Mouse (Mus musculus) kidney, embryonic 14.5 days (tissue): ENCODE results near the gene Gm47841. TPM values are rescaled to one million over a fixed set of nuclear protein-coding genes. Genes with fewer than 3 reads are reported as not detected.

Experiments
- ATAC-seq: fragments of 200-750 bp; cut with Nextera tagmentation; 2 replicates; pipeline ENCODE4 v1.8.0; 2017; ENCODE audit warnings: moderate number of reproducible peaks, mild to moderate bottlenecking, moderate TSS enrichment, moderate library complexity; ENCODE audit not compliant: low FRiP score, low TSS enrichment
- H3K27ac ChIP-seq: fragments of 300-500 bp; sonication (generic); 2 replicates; pipeline ENCODE4 v1.5.1; 2014; ENCODE audit warnings: low read depth, mild to moderate bottlenecking, low read length, moderate library complexity, mixed read lengths
- H3K27me3 ChIP-seq: fragments of 300-500 bp; sonication (generic); 2 replicates; pipeline ENCODE4 v1.6.1; 2014; ENCODE audit warnings: mild to moderate bottlenecking, low read length; ENCODE audit not compliant: control insufficient read depth, insufficient read depth
- H3K36me3 ChIP-seq: fragments of 300-500 bp; sonication (generic); 2 replicates; pipeline ENCODE4 v1.6.1; 2014; ENCODE audit warnings: low read length, mixed read lengths; ENCODE audit not compliant: control insufficient read depth, insufficient read depth
- H3K4me1 ChIP-seq: fragments of 300-500 bp; sonication (generic); 2 replicates; pipeline ENCODE4 v1.6.1; 2014; ENCODE audit warnings: low read length, mixed read lengths; ENCODE audit not compliant: control insufficient read depth, insufficient read depth
- H3K4me2 ChIP-seq: fragments of 300-500 bp; sonication (generic); replicated peaks from 2 replicates; pipeline ENCODE4 v1.6.1; 2014; ENCODE audit warnings: low read depth, mild to moderate bottlenecking, low read length
- H3K4me3 ChIP-seq: fragments of 300-500 bp; sonication (generic); 2 replicates; pipeline ENCODE4 v1.5.1; 2014; ENCODE audit warnings: mild to moderate bottlenecking, low read length
- H3K9ac ChIP-seq: fragments of 300-500 bp; sonication (generic); 2 replicates; pipeline ENCODE4 v1.6.1; 2014; ENCODE audit warnings: low read depth, mild to moderate bottlenecking, low read length, moderate library complexity
- H3K9me3 ChIP-seq: fragments of 300-500 bp; sonication (generic); 2 replicates; pipeline ENCODE4 v1.6.1; 2016; ENCODE audit warnings: low read length; ENCODE audit not compliant: control insufficient read depth
- WGBS: fragments of 180-500 bp; shearing (Covaris S2); extraction: QIAGEN DNeasy Blood & Tissue Kit; methylation state at CpG from one replicate; pipeline ENCODE4 v1.1.7; 2014; 5-methylcytosine and 5-hydroxymethylcytosine counted together
- polyA plus RNA-seq: library from polyadenylated mRNA; unstranded; fragments of >200 nt; fragmentation: Nextera tagmentation; extraction: Ambion mirVana; gene quantifications from 2 replicates; pipeline ENCODE4 v1.2.1, GENCODE M21; 2014

Gene Gm47841
- polyA plus RNA-seq, 1 experiment from 2014 or later, result not detected

DNA sequence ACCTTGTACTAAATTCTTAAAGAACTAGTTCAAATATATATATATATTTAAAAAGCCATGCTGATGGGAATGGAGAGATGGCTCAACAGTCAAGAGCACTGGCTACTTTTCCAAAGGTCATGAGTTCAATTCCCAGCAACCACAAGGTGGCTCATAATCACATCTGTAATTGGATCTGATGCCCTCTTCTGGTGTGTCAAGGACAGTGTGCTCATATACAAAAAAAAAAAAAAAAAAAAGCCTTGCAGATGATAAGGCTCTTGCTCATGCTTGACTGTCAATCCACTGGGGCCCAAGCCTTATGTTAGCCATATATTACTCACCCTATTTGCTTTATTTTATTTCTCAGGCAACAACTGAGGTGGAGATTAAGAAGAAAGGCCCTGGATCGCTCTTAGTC, 45.5 kb downstream of the Gm47841 start:
- no peak overlapping the region for H3K4me2 ChIP-seq
- H3K4me1 ChIP-seq, result no peaks in the 10 kb centered on the region
- H3K27me3 ChIP-seq, result no peaks in the 10 kb centered on the region
- H3K4me3 ChIP-seq, result no peak overlapping the region
- H3K9me3 ChIP-seq, result no peaks in the 10 kb centered on the region
- no peak overlapping the region for H3K9ac ChIP-seq
- no peak overlapping the region for H3K27ac ChIP-seq
- 96% methylated on average over 1 of the region's 1 CpGs for WGBS
- no peak for ATAC-seq
- H3K36me3 ChIP-seq, result no peaks in the 10 kb centered on the region

DNA sequence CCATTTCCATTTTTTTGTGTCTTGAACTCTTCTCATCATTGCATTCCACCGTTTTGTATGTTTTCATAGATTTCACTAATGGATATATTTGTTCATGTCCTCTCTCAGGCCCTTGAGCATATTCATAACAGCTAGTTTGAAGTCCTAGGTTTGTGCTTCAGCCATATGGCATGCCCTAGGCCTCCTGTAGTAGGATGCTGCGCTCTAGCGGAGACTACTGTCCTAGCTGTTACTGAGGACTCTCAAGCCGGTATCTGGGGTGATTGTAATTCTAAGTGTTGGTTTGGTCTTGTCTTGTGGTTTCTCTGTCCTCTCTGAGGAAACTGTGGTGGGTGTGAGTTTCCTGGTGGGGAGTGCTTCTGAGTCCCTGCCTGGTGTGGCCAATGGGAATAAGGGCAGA, 50.1 kb downstream of the Gm47841 start:
- Histone ChIP-seq H3K4me1 (no peaks in the 10 kb centered on the region), H3K9me3 (no peaks in the 10 kb centered on the region), H3K9ac (no peak overlapping the region), H3K27ac (no peak overlapping the region), H3K27me3 (no peaks in the 10 kb centered on the region), H3K36me3 (no peaks in the 10 kb centered on the region), H3K4me2 (no peak overlapping the region), H3K4me3 (no peak overlapping the region)
- no peak for ATAC-seq
- WGBS, result 38% methylated on average over 4 of the region's 4 CpGs

Other genes with a start within 250 kb of the Gm47841 start
- gene Scn8a, start 177.5 kb downstream of the Gm47841 start, polyA plus RNA-seq, result 15.1 and 18.4 TPM in 2 replicates
- gene Fignl2, start 31.2 kb upstream of the Gm47841 start, polyA plus RNA-seq, result 0.58 and 0.73 TPM in 2 replicates
- not detected in 2 replicates for gene Ankrd33, start 68.4 kb upstream of the Gm47841 start, polyA plus RNA-seq
- 6.3 and 8.8 TPM in 2 replicates for gene Acvrl1, start 81.1 kb upstream of the Gm47841 start, polyA plus RNA-seq
- 6.0 and 7.2 TPM in 2 replicates for gene Acvr1b, start 126.7 kb upstream of the Gm47841 start, polyA plus RNA-seq
- gene Grasp, start 176.8 kb upstream of the Gm47841 start, polyA plus RNA-seq, result 5.0 and 5.7 TPM in 2 replicates
- 4.5 and 5.0 TPM in 2 replicates for gene Nr4a1, start 206.9 kb upstream of the Gm47841 start, polyA plus RNA-seq
- 71.8 and 76.5 TPM in 2 replicates for gene Atg101, start 236.9 kb upstream of the Gm47841 start, polyA plus RNA-seq
- gene 6030408B16Rik, start 245.8 kb upstream of the Gm47841 start, polyA plus RNA-seq, result 25.8 and 28.2 TPM in 2 replicates